Mouse (Mus musculus): ENCODE measurements around the gene Tmem236.

The Tmem236 gene

GRCm38 (mm10) chr2:14174334-14174733 lies at the start of gene Tmem236:
Tmem236 (plus strand) TSS chr2:14174523.
- DNase-seq (ENCODE audit: low spot score) = no peak

- DNase-seq (ENCODE audit: low spot score) = no peak
Observed at GRCm38 (mm10) chr2:14126387-14126786, 47.9 kb upstream of the Tmem236 start.

GRCm38 (mm10) chr2:14127629-14128028 lies 46.7 kb upstream of the Tmem236 start:
- DNase-seq (ENCODE audit: low spot score) = peak; percentile 48

DNA sequence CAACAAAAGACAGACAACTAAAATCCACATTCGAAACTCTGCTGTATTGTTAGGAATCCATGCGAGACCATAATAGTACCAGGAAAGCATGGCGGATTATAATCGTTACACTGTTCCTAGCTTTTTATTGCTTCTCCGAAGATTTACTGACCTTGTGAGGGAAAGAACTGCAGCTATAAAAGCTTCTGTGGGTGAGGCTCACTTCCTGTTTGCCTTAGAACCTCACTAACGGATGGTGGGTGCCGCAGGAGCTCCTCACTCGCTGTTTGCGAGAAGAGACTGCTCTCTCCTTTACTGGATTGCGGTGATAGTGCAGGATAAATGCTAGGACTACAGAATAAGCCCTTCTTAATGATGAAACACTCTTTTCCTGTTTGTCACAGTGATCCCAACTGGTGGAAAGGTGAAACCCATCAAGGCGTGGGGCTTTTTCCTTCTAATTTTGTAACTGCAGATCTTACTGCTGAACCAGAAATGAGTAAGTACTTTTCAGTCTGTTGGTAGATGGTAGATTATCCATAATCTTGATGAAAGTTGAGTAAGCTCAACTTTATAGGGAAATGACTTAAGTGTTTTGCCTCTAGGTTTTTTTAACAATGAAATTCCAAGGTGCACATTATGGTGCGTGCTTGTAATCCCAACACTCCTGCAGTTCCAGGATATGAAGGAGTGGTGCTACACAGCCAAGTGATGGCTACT lies 43.5 kb upstream of the Tmem236 start:
- DNase-seq (ENCODE audit: low spot score) = no peak

DNA sequence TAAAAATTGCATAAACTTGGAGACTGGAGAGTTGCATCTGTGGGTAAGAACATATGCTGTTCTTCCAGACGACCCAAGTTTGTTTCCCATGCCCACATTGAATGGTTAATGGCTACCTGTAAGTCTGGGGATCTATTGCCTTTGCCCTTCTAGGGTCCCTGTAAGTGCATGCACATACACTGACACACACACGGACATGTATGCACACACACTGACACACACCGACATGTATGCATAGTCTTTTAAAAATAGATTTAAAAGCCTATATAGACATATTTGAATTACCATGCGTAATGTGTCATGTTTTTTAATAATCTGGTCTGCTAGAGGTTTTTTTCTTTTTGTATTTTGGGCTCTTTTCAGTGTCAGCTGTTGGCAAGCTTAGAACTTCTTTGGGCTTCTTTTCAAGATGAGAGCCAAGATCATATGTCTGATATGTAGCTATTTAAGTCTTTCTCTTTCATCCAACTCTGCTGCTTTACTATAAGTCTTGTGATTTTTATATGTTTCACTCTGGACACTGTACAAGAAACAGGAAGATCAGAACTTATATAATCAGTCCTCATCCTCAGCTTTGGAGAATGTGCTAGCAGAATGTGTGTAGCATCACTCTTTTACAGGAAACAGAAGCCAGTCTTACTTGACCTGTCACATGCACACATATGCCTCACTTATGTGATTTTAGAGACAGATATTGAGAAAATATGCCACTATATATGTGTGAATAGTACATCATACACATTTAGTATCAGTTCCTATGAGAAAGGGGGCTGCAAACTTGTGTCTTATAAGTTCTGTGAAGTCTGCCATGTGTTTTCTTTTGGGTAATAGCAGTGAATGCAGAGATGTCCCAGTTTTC lies 41.6 kb upstream of the Tmem236 start:
- no peak for DNase-seq (ENCODE audit: low spot score)

GRCm38 (mm10) chr2:14136906-14137305 lies 37.4 kb upstream of the Tmem236 start:
- peak; percentile 60 for DNase-seq (ENCODE audit: low spot score)

- no peak for DNase-seq (ENCODE audit: low spot score)
Observed at GRCm38 (mm10) chr2:14139590-14139989, 34.7 kb upstream of the Tmem236 start.

- no peak for DNase-seq (ENCODE audit: low spot score)
Observed at GRCm38 (mm10) chr2:14140044-14140443, 34.3 kb upstream of the Tmem236 start.

DNA sequence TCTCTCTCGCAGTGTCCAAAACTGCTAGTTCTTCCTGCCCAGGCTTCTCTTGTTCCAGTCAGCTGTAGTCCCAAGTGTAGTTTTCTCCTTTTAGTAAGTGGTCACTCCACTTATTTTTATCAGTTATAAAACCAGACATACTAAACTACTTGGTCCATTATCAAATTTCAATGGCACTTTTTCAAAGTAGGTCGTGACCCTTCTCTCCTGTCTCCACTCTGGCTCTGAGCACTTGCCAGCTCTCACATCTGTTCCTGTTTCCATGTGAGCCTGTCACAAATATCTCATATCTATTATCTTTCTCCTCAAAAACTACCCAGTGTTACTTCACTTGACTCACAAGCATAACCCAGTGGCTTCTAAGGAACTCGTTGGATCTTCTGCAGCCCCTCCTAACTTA lies 29.0 kb upstream of the Tmem236 start:
- no peak for DNase-seq (ENCODE audit: low spot score)

- DNase-seq (ENCODE audit: low spot score) = peak; percentile 17
Observed at GRCm38 (mm10) chr2:14146913-14147312, 27.4 kb upstream of the Tmem236 start.

DNA sequence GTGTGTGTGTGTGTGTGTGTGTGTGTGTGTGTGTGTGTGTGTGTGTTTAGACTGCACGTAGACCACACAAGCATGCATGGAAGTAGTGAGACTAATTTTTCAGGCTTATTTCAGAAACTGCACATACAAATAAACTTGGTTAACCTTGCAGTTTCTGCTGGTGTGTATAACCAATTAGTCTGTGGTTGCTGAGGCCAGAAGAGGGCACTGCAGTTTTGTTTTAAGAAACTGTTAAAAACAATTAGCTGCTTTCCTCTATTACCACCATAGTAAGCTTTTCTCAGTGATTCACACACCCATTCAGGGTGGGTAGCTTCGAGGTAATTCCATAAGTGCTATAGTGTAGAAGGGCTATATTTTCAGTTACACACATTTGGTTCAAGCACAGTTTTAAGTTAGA lies 23.5 kb upstream of the Tmem236 start:
- DNase-seq (ENCODE audit: low spot score) = no peak

GRCm38 (mm10) chr2:14151854-14152253 lies 22.5 kb upstream of the Tmem236 start:
- DNase-seq (ENCODE audit: low spot score) = no peak

DNA sequence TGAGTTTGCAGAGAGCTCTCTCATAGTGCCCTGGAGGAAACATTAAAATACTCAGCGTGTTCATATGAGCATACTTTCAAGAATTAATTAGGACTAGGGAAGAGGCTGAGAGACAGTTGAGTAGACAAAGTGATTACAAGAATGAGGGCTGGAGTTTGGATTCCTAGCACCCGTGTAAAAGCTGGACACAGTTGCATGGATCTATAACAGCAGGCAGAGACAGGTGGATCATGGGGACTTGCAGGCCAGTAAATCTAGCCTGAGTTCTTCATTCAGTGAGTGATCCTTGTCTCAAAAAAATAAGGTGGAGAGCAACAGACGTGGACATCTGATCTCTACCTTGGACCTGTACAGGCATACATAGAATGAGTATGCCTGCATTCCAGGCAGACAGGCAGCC lies 15.3 kb upstream of the Tmem236 start:
- DNase-seq (ENCODE audit: low spot score) = no peak

GRCm38 (mm10) chr2:14159756-14160155 lies 14.6 kb upstream of the Tmem236 start:
- no peak for DNase-seq (ENCODE audit: low spot score)

- no peak for DNase-seq (ENCODE audit: low spot score)
Observed at GRCm38 (mm10) chr2:14164459-14165030, 9.8 kb upstream of the Tmem236 start.

- DNase-seq (ENCODE audit: low spot score) = no peak
Observed at GRCm38 (mm10) chr2:14165066-14165465, 9.3 kb upstream of the Tmem236 start.

- no peak for DNase-seq (ENCODE audit: low spot score)
Observed at GRCm38 (mm10) chr2:14165618-14166344, 8.5 kb upstream of the Tmem236 start.

DNA sequence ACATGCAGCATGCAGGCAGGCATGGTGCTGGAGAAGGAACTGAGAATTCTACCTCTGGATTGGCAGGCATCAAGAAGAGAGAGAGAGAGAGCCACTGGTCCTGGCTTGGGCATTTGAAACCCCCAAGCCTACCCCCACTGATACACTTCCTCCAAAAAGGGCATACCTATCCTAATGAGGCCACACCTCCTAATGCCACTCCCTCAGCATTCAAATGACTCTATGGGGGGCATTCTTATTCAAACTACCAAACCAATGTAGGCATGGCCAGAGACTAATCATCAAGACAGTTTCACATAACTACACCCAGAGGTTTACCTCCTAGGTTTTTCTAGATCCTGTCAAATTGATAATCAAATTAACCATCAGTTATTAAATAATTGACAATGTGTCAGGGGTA lies 6.6 kb upstream of the Tmem236 start:
- no peak for DNase-seq (ENCODE audit: low spot score)

DNA sequence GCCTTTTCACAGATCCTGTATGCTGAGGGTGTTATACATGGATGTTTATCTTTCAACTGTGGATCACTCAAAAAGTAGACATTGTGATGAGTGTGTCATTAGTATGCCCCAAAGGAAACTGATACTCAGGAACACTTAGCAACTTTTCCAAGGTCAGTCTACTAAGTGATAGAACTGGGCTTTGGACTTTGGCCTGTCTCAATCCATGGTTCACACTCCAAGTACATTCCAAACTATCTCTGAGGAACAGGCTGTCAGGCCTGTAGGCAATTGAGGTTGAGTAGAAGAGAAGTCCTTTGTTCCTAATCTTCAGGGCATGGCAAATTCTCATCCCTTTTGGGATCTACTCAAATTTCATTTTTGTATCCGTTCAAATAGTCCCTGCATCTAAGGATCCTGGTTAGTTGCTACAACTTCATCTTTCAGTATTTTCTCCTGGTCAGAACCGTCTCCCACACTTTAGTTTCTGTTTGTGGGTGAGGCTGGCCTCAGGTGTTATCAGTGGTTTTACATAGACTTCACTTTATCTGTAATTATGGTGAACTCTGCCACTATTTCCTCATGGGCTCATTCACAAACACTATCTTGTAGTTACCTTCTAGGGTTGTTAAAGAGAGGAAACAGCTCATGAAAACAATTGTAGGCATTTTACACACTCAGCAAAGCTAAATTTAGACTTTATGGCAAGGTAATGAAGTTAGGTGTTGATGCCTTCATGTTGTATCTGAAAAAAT lies 2.3 kb downstream of the Tmem236 start:
- no peak for DNase-seq (ENCODE audit: low spot score)

DNA sequence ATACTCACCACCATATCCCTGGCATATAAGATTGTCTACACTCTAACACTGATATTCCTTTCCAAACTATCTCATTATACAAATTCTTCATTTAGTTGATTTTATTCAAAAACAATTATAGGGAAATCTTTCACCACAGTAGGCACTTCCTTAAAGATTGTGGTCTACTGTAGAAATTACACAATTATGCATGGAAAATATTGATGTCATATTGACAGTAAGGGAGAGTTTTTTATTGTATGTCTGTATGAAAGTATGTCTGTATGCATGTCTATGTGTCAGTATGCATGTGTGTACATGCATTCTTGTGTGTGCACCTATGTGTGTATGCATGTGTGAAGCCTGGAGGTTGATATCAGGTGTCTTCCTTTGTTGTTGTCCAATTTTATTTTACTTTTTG lies 10.1 kb downstream of the Tmem236 start:
- no peak for DNase-seq (ENCODE audit: low spot score)

- DNase-seq (ENCODE audit: low spot score) = no peak
Observed at GRCm38 (mm10) chr2:14190684-14191083, 16.4 kb downstream of the Tmem236 start.

DNA sequence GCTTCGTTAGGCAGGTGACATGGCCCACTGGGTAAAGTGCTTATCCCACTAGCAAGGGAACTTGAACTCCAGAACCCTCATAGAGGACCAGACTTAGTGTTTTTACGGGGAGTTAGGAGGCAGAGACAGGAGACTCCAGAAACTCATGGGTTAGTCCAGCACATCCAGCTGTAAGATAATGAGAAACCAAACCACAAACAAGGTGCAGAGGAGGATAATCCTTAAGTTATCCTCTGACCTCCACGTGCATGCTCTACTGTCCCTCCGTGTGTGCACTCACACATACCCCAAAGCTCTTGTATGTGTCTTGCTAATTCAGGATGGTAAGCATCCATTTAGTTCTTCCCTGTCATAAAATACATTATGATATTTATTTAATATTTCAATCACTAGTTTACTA lies 17.3 kb downstream of the Tmem236 start:
- no peak for DNase-seq (ENCODE audit: low spot score)
